Mouse (Mus musculus) midbrain, embryonic 15.5 days (tissue): ENCODE results near the gene I830077J02Rik. TPM values are rescaled to one million over a fixed set of nuclear protein-coding genes. Genes with fewer than 3 reads are reported as not detected.
A peak's percentile ranks its signal among the peaks of the same experiment; 100 is the strongest.

Experiments
- ATAC-seq: fragments of 200-750 bp; cut with Nextera tagmentation; replicated peaks from 2 replicates; pipeline ENCODE4 v1.8.0; 2017; ENCODE audit warnings: moderate TSS enrichment
- H3K27ac ChIP-seq: fragments of 300-500 bp; sonication (generic); 2 replicates; pipeline ENCODE4 v1.5.1; 2015; ENCODE audit warnings: mild to moderate bottlenecking, inconsistent platforms
- H3K27me3 ChIP-seq: fragments of 300-500 bp; sonication (generic); replicated peaks from 2 replicates; pipeline ENCODE4 v1.6.1; 2015; ENCODE audit warnings: inconsistent platforms
- H3K36me3 ChIP-seq: fragments of 300-500 bp; sonication (generic); replicated peaks from 2 replicates; pipeline ENCODE4 v1.6.1; 2015; ENCODE audit warnings: inconsistent platforms
- H3K4me1 ChIP-seq: fragments of 300-500 bp; sonication (generic); 2 replicates; pipeline ENCODE4 v1.6.1; 2015; ENCODE audit warnings: inconsistent platforms
- H3K4me2 ChIP-seq: fragments of 300-500 bp; sonication (generic); 2 replicates; pipeline ENCODE4 v1.6.1; 2015; ENCODE audit warnings: inconsistent platforms, mild to moderate bottlenecking, moderate library complexity
- H3K4me3 ChIP-seq: fragments of 300-500 bp; sonication (generic); 2 replicates; pipeline ENCODE4 v1.5.1; 2015; ENCODE audit warnings: mild to moderate bottlenecking, inconsistent platforms
- H3K9ac ChIP-seq: fragments of 300-500 bp; sonication (generic); 2 replicates; pipeline ENCODE4 v1.6.1; 2015; ENCODE audit warnings: mild to moderate bottlenecking, inconsistent platforms
- H3K9me3 ChIP-seq: fragments of 300-500 bp; sonication (generic); 2 replicates; pipeline ENCODE4 v1.6.1; 2016; ENCODE audit warnings: inconsistent platforms
- WGBS: fragments of 180-500 bp; shearing (Covaris S2); methylation state at CpG from one replicate; pipeline ENCODE4 v1.1.7; 2015; ENCODE audit warnings: mixed read lengths; 5-methylcytosine and 5-hydroxymethylcytosine counted together
- polyA plus RNA-seq: library from polyadenylated mRNA; unstranded; fragments of >200 nt; fragmentation: Nextera tagmentation; extraction: Ambion mirVana; gene quantifications from 2 replicates; pipeline ENCODE4 v1.2.1, GENCODE M21; 2015

I830077J02Rik gene
- polyA plus RNA-seq, 1 experiment from 2014 or later: 0.34 TPM

DNA sequence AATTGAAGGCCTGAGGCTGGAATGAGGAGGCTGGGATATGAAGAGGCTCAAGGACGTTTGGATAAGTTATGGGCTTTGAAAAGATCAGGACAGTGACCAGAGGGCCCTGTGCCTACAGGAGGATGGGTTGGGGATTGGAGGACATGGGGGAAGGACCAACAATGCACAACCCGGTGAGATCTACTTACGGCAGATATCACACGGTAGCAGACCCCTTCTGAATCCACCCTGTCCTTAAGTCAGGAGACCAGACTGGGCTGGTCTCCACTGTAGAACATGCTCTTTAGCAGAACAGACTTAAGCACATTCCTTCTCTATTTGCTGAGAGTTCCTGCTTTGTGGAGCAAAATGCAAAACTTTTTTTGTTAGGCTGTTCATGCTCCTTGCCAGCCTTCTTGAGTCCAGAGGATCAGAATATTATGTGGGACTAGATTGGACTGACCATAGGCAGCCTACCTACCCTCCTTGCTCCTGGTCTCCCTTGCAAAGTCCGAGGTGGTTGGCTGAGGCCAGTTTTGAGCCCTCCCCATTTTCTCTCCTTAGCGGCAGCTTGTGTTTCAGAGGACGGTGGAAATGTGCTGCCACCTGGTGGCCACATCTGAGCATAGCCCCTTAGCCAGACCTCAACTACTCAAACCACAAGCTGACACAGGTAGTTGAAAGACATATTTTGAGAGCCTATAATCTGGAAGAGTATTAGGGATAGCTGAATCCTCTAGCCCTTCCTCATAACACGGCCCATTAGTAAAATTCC is 32.9 kb downstream of the I830077J02Rik start:
- H3K27me3 ChIP-seq: no peaks in the 10 kb centered on the region
- ATAC-seq: peak; percentile 81
- H3K27ac ChIP-seq: no peak overlapping the region
- 0 out of 2 replicates have a peak, but pooled peaks cover 2% of the 10 kb centered on the region for H3K4me1 ChIP-seq
- no peaks in the 10 kb centered on the region for H3K36me3 ChIP-seq
- H3K4me3 ChIP-seq: no peak overlapping the region
- 41% methylated on average over 8 of the region's 8 CpGs for WGBS
- H3K9me3 ChIP-seq: no peaks in the 10 kb centered on the region
- no peak overlapping the region for H3K9ac ChIP-seq
- H3K4me2 ChIP-seq: no peak overlapping the region

DNA sequence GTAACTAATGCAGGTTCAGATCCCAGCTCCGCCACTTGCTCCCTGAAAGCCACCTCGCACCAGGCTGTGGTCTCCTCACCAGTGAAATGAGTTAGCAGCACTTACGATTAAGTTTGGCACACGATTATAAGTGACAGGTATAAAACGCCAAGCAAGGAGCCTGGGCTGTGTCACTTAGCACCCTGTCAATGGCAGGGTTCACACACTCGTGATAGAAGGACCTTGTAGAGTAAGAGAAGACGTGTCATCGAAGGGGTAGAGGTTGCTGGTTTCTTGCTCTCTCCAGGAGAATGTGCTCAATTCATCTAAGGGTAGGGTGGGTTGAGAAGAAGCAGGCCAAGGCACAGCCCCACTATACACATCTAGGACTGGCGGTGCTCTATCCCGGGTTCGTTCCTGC is 33.6 kb downstream of the I830077J02Rik start:
- Histone ChIP-seq H3K27ac (no peak overlapping the region), H3K4me1 (0 out of 2 replicates have a peak, but pooled peaks cover 2% of the 10 kb centered on the region), H3K4me2 (no peak overlapping the region), H3K36me3 (no peaks in the 10 kb centered on the region), H3K4me3 (no peak overlapping the region), H3K9me3 (no peaks in the 10 kb centered on the region), H3K9ac (no peak overlapping the region), H3K27me3 (no peaks in the 10 kb centered on the region)
- WGBS: 93% methylated on average over 11 of the region's 11 CpGs
- ATAC-seq: peak; percentile 29; the same call in 1 of the 2 replicates

- 77% methylated on average over 2 of the region's 2 CpGs for WGBS
- no peaks in the 10 kb centered on the region for H3K9me3 ChIP-seq
Observed at GRCm38 (mm10) chr3:105898325-105898724, 34.1 kb downstream of the I830077J02Rik start.

GRCm38 (mm10) chr3:105896811-105897210 is 35.7 kb downstream of the I830077J02Rik start:
- H3K9ac ChIP-seq: no peak overlapping the region
- WGBS: 79% methylated on average over 3 of the region's 3 CpGs
- no peak overlapping the region for H3K4me3 ChIP-seq
- ATAC-seq: no peak
- 0 out of 2 replicates have a peak, but pooled peaks cover 2% of the 10 kb centered on the region for H3K4me1 ChIP-seq
- no peaks in the 10 kb centered on the region for H3K36me3 ChIP-seq
- no peaks in the 10 kb centered on the region for H3K9me3 ChIP-seq
- no peaks in the 10 kb centered on the region for H3K27me3 ChIP-seq
- H3K27ac ChIP-seq: no peak overlapping the region
- H3K4me2 ChIP-seq: no peak overlapping the region

More at GRCm38 (mm10) chr3:105898325-105898724, 34.1 kb downstream of the I830077J02Rik start:
- 0 out of 2 replicates have a peak, but pooled peaks cover 2% of the 10 kb centered on the region for H3K4me1 ChIP-seq
- H3K4me3 ChIP-seq: no peak overlapping the region
- no peaks in the 10 kb centered on the region for H3K36me3 ChIP-seq
- H3K9ac ChIP-seq: no peak overlapping the region
- H3K27ac ChIP-seq: no peak overlapping the region
- no peak overlapping the region for H3K4me2 ChIP-seq
- no peaks in the 10 kb centered on the region for H3K27me3 ChIP-seq
- no peak for ATAC-seq

DNA sequence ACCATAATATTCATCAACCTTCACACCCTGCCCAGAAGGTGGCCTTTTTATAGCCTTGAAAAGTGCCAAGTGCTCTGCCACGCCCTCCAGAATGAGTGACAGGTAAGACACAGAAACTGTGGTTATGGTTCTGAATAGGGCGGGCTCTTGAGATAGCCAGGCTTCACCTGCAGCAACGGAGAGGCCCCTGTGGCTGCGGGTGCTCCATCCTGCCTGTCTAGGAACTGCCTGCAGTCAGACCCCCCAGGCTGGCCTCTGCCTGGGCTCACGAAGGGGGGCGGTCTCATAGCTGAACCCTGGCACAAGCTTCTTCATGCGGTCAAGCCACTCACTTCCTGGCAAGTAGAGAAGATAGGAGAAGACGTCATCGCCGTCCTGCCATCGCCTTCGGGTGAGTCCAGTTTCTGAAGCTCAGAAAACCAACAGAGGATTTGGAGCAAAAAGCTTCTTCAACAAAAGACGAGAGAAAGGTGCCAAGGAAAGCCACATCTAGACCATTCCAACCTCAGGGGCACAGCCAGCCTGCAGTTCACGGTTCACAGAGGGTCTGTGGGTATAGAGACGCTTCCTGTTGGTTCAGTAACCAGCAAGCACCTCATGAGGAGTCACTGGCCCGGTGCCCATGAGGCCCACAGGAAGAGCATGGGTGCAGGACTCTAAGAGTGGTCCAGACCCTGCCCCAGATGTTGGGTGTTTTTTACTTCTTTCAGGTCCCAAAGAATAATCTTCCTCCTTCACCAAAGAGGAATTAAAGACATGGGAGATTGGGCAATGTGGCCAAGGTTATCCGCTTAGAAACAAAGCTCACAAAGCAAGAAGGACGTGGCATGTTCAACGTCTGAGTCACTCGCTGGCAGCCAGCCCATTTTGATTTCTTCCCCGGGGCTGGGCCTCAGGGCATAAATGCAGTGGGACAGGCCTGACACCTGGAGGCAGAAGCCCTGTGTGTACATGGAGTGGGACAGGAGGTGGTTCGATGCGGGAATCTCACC is 37.6 kb downstream of the I830077J02Rik start:
- H3K27me3 ChIP-seq: no peaks in the 10 kb centered on the region
- H3K27ac ChIP-seq: no peak overlapping the region
- 84% methylated on average over 23 of the region's 23 CpGs for WGBS
- H3K36me3 ChIP-seq: no peaks in the 10 kb centered on the region
- 0 out of 2 replicates have a peak, but pooled peaks cover 2% of the 10 kb centered on the region for H3K4me1 ChIP-seq
- H3K9ac ChIP-seq: no peak overlapping the region
- ATAC-seq: no peak
- H3K4me3 ChIP-seq: no peak overlapping the region
- H3K9me3 ChIP-seq: no peaks in the 10 kb centered on the region
- no peak overlapping the region for H3K4me2 ChIP-seq

- H3K27ac ChIP-seq: no peak overlapping the region
- H3K4me2 ChIP-seq: no peak overlapping the region
- H3K9me3 ChIP-seq: no peaks in the 10 kb centered on the region
- H3K27me3 ChIP-seq: no peaks in the 10 kb centered on the region
- no peaks in the 10 kb centered on the region for H3K4me1 ChIP-seq
- H3K36me3 ChIP-seq: no peaks in the 10 kb centered on the region
- ATAC-seq: no peak
- 73% methylated on average over 6 of the region's 6 CpGs for WGBS
- no peak overlapping the region for H3K4me3 ChIP-seq
- no peak overlapping the region for H3K9ac ChIP-seq
Observed at GRCm38 (mm10) chr3:105893941-105894391, 38.5 kb downstream of the I830077J02Rik start.

- no peak overlapping the region for H3K4me2 ChIP-seq
- H3K4me3 ChIP-seq: no peak overlapping the region
- no peaks in the 10 kb centered on the region for H3K4me1 ChIP-seq
- ATAC-seq: no peak
- 87% methylated on average over 19 of the region's 19 CpGs for WGBS
- H3K36me3 ChIP-seq: no peaks in the 10 kb centered on the region
- H3K27me3 ChIP-seq: no peaks in the 10 kb centered on the region
- no peak overlapping the region for H3K27ac ChIP-seq
- H3K9me3 ChIP-seq: no peaks in the 10 kb centered on the region
- no peak overlapping the region for H3K9ac ChIP-seq
Observed at GRCm38 (mm10) chr3:105892572-105893495, 39.6 kb downstream of the I830077J02Rik start.

- Histone ChIP-seq H3K36me3 (no peaks in the 10 kb centered on the region), H3K9ac (no peak overlapping the region), H3K4me1 (no peaks in the 10 kb centered on the region), H3K4me3 (no peak overlapping the region), H3K27me3 (no peaks in the 10 kb centered on the region), H3K27ac (no peak overlapping the region), H3K9me3 (no peaks in the 10 kb centered on the region), H3K4me2 (no peak overlapping the region)
- WGBS: 77% methylated on average over 10 of the region's 10 CpGs
- no peak for ATAC-seq
Observed at GRCm38 (mm10) chr3:105891760-105892571, 40.5 kb downstream of the I830077J02Rik start.

GRCm38 (mm10) chr3:105891141-105891540 is 41.3 kb downstream of the I830077J02Rik start:
- no peak overlapping the region for H3K4me2 ChIP-seq
- no peak for ATAC-seq
- no peak overlapping the region for H3K9ac ChIP-seq
- H3K36me3 ChIP-seq: no peaks in the 10 kb centered on the region
- WGBS: 77% methylated on average over 3 of the region's 3 CpGs
- no peaks in the 10 kb centered on the region for H3K9me3 ChIP-seq
- H3K27me3 ChIP-seq: no peaks in the 10 kb centered on the region
- no peak overlapping the region for H3K27ac ChIP-seq
- H3K4me3 ChIP-seq: no peak overlapping the region
- no peaks in the 10 kb centered on the region for H3K4me1 ChIP-seq

DNA sequence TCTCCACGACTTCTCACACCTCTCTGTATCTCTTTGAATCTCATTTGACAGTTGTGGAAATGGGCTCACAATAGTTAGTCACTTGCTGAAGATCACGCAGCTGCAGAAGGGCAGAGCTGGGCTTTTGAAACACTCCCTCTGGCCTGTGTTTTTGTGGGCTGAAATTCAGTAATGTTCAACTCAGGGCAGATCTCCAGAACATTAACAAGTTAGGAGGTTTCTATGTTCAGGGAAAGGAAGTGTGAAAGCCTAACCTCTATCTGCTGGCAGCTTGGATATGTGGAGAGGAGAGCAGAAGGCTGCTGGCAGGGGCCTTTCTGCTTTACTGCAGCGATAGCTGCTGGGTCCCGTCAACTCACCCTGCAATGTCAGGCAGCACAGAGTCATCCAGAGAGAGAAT is 42.2 kb downstream of the I830077J02Rik start:
- H3K27me3 ChIP-seq: no peaks in the 10 kb centered on the region
- no peaks in the 10 kb centered on the region for H3K9me3 ChIP-seq
- ATAC-seq: no peak
- no peak overlapping the region for H3K4me3 ChIP-seq
- H3K9ac ChIP-seq: no peak overlapping the region
- WGBS: 71% methylated on average over 4 of the region's 4 CpGs
- H3K4me1 ChIP-seq: no peaks in the 10 kb centered on the region
- no peak overlapping the region for H3K4me2 ChIP-seq
- H3K36me3 ChIP-seq: no peaks in the 10 kb centered on the region
- no peak overlapping the region for H3K27ac ChIP-seq

DNA sequence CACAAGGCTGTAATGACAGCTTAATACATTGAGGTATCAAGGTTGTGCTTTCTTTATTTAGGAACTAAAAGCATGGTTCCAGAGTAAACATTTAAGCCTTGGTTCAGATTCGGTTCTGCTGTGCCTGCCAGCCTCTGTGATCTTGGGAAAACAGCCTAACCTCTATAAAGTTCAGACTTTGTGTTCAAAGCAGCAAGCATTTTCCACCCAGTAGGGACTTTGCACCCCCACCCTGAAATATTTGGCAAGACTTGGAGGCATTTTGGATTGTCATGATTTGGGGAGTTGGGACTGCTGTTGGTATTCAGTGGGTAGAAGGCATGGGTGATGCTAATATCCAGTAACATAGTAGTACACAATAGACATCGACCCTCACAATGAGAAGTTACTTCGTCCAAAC is 43.5 kb downstream of the I830077J02Rik start:
- Histone ChIP-seq H3K4me3 (no peak overlapping the region), H3K4me2 (no peak overlapping the region), H3K27ac (no peak overlapping the region), H3K36me3 (no peaks in the 10 kb centered on the region), H3K9me3 (no peaks in the 10 kb centered on the region), H3K4me1 (no peaks in the 10 kb centered on the region), H3K27me3 (no peaks in the 10 kb centered on the region), H3K9ac (no peak overlapping the region)
- ATAC-seq: no peak
- WGBS: 86% methylated on average over 3 of the region's 3 CpGs
